Mouse (Mus musculus) forebrain, embryonic 16.5 days (tissue): ENCODE data around the gene Paxx. TPM values are rescaled to one million over a fixed set of nuclear protein-coding genes. Genes with fewer than 3 reads are reported as not detected.

Experiments
- ATAC-seq: fragments of 200-750 bp; cut with Nextera tagmentation; 2 replicates; pipeline ENCODE4 v1.8.0; 2017; ENCODE audit warnings: mild to moderate bottlenecking, moderate library complexity
- H3K27ac ChIP-seq: fragments of 300-500 bp; sonication (generic); 2 replicates; pipeline ENCODE4 v1.5.1; 2014; ENCODE audit warnings: low read length, control low read depth
- H3K27me3 ChIP-seq: fragments of 300-500 bp; sonication (generic); replicated peaks from 2 replicates; pipeline ENCODE4 v1.6.1; 2014; ENCODE audit warnings: low read length; ENCODE audit not compliant: control insufficient read depth, insufficient read depth
- H3K36me3 ChIP-seq: fragments of 300-500 bp; sonication (generic); 2 replicates; pipeline ENCODE4 v1.6.1; 2014; ENCODE audit not compliant: control insufficient read depth, insufficient read depth
- H3K4me1 ChIP-seq: fragments of 300-500 bp; sonication (generic); replicated peaks from 2 replicates; pipeline ENCODE4 v1.6.1; 2014; ENCODE audit warnings: low read length; ENCODE audit not compliant: control insufficient read depth, insufficient read depth
- H3K4me2 ChIP-seq: fragments of 300-500 bp; sonication (generic); 2 replicates; pipeline ENCODE4 v1.6.1; 2014; ENCODE audit warnings: mild to moderate bottlenecking, low read length, control low read depth
- H3K4me3 ChIP-seq: fragments of 300-500 bp; sonication (generic); replicated peaks from 2 replicates; pipeline ENCODE4 v1.5.1; 2014; ENCODE audit warnings: mild to moderate bottlenecking, low read length, control low read depth
- H3K9ac ChIP-seq: fragments of 300-500 bp; sonication (generic); replicated peaks from 2 replicates; pipeline ENCODE4 v1.6.1; 2014; ENCODE audit warnings: low read depth, low read length, control low read depth
- H3K9me3 ChIP-seq: fragments of 300-500 bp; sonication (generic); 2 replicates; pipeline ENCODE4 v1.6.1; 2016; ENCODE audit warnings: low read length; ENCODE audit not compliant: control insufficient read depth
- WGBS: fragments of 180-500 bp; shearing (Covaris S2); extraction: QIAGEN DNeasy Blood & Tissue Kit; methylation state at CpG from one replicate; pipeline ENCODE4 v1.1.7; 2014; 5-methylcytosine and 5-hydroxymethylcytosine counted together
- polyA plus RNA-seq: library from polyadenylated mRNA; unstranded; fragments of >200 nt; fragmentation: Nextera tagmentation; extraction: Ambion mirVana; gene quantifications from 2 replicates; pipeline ENCODE4 v1.2.1, GENCODE M21; 2015

Gene Paxx
- polyA plus RNA-seq, 1 experiment from 2014 or later: 108 TPM

DNA sequence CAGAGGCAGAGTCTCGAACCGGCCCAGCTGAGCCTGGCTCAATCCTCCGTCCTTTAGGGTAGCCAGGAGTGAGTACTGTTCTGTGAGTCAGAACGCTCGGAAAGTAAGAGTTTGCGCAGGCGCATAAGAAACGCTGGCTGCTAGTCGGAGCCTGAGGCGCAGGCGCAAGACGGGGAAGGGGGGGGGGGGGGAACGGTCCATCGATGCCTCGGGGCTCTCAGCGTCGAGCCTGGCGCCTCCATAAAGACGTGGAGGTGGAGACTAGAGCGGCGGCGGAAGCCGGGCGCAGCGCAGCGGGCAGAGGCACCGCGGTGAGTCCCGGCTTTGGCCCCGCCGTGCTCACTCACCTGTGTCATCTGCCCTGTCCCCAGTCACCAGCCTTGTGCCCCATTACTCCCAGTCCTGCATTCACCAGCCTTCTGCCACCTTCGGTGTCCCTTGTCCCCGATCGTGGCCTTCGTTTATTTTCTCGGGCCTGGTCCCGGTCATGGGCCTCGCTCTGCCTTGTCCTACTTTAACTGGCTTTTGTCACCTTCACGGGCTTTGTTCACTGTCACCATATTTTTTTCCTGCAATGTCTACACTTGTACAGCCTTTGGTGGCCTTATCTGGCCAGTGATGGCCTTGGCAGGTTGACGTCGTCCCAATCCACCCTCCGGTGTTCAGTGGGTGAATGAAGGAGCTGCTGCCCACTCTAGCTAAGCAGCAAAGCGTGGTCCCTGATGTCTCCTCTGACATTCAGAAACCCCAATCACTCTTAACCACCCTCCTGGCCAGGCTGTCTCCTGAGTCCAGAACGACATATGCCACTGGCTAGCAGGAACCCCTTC lies 39.9 kb upstream of the Paxx start, which contains the start of gene Fbxw5:
Gene Fbxw5 (plus strand): TSS at position 175 of the 830 bp plus-strand sequence.
- under 1% methylated on average over 36 of the region's 44 CpGs for WGBS
- Histone ChIP-seq H3K27ac (peak within 1 kb of the TSS; percentile 37), H3K4me2 (peak within 1 kb of the TSS; percentile 99), H3K27me3 (no peaks in the 10 kb centered on the region), H3K9ac (peak within 1 kb of the TSS; percentile 93), H3K9me3 (no peaks in the 10 kb centered on the region), H3K36me3 (peaks cover 15% of the 10 kb centered on the region), H3K4me3 (peak within 1 kb of the TSS; percentile 85), H3K4me1 (peaks cover 13% of the 10 kb centered on the region)
- peak; percentile 93 for ATAC-seq

DNA sequence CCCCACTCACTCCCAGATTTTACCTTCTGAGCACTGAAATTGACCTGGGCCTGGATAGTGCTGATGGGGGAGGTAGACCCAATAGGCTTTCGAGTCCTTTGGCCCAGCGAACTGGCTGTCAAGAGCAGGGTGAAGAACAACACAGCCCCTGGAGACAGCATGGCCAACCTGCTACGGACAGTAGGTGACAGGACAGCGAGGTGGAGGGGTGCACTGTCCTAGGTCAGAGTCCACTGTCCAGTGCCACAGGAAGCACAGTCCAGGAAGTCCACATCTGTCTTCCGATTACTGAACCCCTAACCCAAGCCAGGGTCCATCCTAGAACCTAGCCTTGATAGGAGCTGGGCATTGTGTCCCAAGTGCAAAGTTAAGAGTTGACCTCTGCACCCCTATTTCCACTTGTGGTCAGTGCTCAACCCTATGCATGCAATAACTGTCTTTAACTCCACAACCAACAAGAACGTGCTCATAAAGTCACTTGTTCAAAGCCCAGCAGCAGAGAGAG lies 39.2 kb upstream of the Paxx start:
- Histone ChIP-seq H3K27ac (no peak overlapping the region), H3K9me3 (no peaks in the 10 kb centered on the region), H3K4me2 (peak overlapping the region; percentile 68), H3K9ac (peak overlapping the region; percentile 59), H3K4me1 (peaks cover 13% of the 10 kb centered on the region), H3K4me3 (peak overlapping the region; percentile 85), H3K27me3 (no peaks in the 10 kb centered on the region), H3K36me3 (peaks cover 15% of the 10 kb centered on the region)
- peak; percentile 27 for ATAC-seq
- 65% methylated on average over 6 of the region's 6 CpGs for WGBS

DNA sequence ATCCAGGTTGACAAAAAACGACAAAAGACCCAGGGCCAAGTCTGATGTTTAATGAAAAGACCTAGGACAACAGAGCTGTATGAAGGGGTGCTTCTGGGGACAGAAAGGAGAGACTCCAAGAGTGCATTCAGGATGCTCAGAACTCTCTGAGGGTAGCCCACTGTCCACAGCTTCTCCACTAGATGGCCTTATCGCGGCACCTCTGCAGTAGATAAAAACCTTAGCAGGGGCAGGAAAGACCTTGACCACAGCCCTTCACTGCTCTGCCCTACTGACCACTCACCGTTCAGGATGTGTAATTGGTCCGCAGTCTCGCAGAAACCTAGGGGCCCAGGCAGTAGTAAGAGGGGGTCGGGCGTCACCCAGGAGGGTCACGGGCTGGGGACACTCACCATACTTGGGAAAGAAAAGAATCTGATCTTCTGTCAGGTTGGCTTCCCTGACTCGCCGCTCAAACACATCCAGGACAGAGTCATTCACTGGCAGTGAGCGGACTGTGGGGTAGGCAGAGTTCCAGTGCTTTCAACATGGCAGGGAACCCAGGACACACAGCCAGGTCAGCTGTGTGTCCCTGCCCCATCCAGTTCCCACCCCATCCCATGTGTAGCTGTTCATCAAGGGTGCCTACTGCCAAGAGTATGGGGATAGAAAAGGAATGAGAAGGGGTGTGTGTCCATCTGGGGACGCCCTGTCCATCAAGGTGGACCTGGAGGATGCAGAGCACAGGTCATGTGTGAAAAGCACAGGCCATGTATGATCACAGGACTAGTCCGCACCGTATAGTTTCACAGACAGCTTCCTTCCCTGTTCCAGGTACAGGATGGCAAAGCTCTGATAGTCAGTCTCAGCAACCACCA lies 38.0 kb upstream of the Paxx start:
- H3K27me3 ChIP-seq: no peaks in the 10 kb centered on the region
- H3K4me2 ChIP-seq: no peak overlapping the region
- ATAC-seq: no peak
- H3K36me3 ChIP-seq: peaks cover 2% of the 10 kb centered on the region; the same call in 1 of the 2 replicates
- no peaks in the 10 kb centered on the region for H3K9me3 ChIP-seq
- no peak overlapping the region for H3K27ac ChIP-seq
- H3K9ac ChIP-seq: no peak overlapping the region
- H3K4me3 ChIP-seq: no peak overlapping the region
- peaks cover 13% of the 10 kb centered on the region for H3K4me1 ChIP-seq
- 71% methylated on average over 15 of the region's 15 CpGs for WGBS

DNA sequence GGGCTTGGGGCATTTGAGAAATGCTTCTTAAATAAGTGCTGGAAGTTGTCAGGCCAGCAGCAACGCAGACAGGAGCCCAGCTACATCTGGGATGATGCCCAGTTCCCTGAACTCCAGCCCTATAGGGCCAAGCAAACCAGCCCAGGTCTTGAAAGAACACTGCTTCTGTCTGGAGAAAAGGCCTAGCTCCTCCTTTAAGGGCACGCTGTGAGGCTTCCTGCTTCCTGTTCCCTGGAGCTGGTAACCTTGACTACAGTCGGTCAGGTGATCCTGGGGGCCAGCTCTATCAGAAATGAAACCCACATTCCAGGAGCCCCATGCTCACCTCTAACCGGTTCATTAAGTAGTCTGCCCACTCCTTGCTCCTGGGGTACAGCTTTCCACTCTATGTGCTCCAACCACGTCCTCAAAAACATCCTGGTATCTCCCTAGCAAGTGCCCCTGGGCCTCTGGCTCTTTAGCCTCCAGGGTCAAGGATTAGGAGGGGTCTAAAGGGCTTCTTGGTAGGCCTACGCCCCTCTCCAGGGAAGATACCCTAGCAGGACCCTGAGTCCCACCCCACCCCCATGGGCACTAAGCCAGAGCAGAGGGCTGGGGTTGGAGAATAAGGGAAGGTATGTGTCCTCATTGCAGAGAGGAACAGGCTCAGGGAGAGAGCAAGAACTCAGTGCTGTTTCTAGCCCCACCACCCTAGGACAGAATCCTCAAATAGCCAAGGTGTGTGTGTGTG lies 37.1 kb upstream of the Paxx start:
- Histone ChIP-seq H3K4me2 (no peak overlapping the region), H3K9me3 (no peaks in the 10 kb centered on the region), H3K27me3 (no peaks in the 10 kb centered on the region), H3K36me3 (no peaks in the 10 kb centered on the region), H3K9ac (no peak overlapping the region), H3K4me3 (no peak overlapping the region), H3K27ac (no peak overlapping the region), H3K4me1 (peaks cover 13% of the 10 kb centered on the region)
- 65% methylated on average over 6 of the region's 6 CpGs for WGBS
- no peak for ATAC-seq

DNA sequence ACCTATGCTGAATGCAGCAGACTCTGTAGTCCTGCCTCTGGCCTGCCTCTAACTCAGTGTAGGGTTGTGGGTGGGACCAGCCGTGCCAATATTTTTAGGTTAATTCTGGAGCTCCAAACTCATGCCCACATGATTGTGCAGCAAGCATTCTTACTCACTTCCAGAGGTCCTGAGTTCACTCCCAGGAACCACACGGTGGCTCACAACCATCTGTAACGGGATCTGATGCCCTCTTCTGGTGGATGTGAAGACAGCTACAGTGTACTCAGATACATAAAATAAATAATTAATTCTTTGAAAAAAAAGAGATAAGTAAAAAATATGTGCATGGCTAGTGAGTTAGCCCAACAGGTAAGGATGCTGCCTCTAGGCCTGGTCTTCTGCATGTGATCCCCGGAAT lies 35.6 kb upstream of the Paxx start:
- H3K27me3 ChIP-seq: no peaks in the 10 kb centered on the region
- 45% methylated on average over 4 of the region's 4 CpGs for whole genome bisulfite sequencing
- no peaks in the 10 kb centered on the region for H3K9me3 ChIP-seq
- H3K27ac ChIP-seq: no peak overlapping the region
- H3K4me1 ChIP-seq: peaks cover 6% of the 10 kb centered on the region
- no peak for ATAC-seq
- no peaks in the 10 kb centered on the region for H3K36me3 ChIP-seq
- H3K4me2 ChIP-seq: no peak overlapping the region
- H3K4me3 ChIP-seq: no peak overlapping the region
- H3K9ac ChIP-seq: no peak overlapping the region

DNA sequence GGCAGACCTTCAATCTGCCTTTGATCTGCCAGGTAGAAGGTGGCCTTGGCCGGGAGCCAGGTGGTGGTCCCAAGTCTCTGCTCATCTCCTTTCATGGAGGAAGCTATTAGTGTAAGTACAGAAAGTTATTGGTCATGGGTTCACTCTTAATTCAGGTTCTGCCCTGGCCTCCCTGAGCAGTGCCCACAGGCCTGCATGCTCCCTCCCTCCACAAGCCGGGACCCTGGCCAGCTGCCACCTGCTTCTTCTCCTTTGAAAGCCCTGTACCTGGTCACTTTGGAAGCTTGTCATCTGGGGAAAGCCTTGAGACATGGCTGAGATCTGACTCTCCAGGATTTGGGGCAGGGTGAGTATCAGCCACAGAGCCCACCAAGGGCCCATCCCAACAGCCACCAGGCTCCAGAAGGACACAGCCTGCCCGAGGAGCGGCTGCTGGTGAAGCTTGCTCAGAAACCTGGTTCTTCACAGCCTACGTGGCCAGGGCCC lies 32.6 kb upstream of the Paxx start, which contains the start of gene Lcn12:
Gene Lcn12 (minus strand): TSS at position 436 of the 486 bp plus-strand sequence.
- no peak within 1 kb of the TSS for H3K9ac ChIP-seq
- H3K4me1 ChIP-seq: no peaks in the 10 kb centered on the region
- no peak within 1 kb of the TSS for H3K4me2 ChIP-seq
- ATAC-seq: no peak
- no peaks in the 10 kb centered on the region for H3K27me3 ChIP-seq
- H3K9me3 ChIP-seq: no peaks in the 10 kb centered on the region
- H3K36me3 ChIP-seq: no peaks in the 10 kb centered on the region
- no peak within 1 kb of the TSS for H3K27ac ChIP-seq
- 87% methylated on average over 5 of the region's 5 CpGs for WGBS
- H3K4me3 ChIP-seq: no peak within 1 kb of the TSS

GRCm38 (mm10) chr2:25492988-25493387 lies 32.1 kb upstream of the Paxx start:
- Histone ChIP-seq H3K4me2 (no peak overlapping the region), H3K9ac (no peak overlapping the region), H3K4me1 (no peaks in the 10 kb centered on the region), H3K27me3 (no peaks in the 10 kb centered on the region), H3K27ac (no peak overlapping the region), H3K4me3 (no peak overlapping the region), H3K9me3 (no peaks in the 10 kb centered on the region), H3K36me3 (no peaks in the 10 kb centered on the region)
- WGBS: 79% methylated on average over 5 of the region's 5 CpGs
- no peak for ATAC-seq

- ATAC-seq: no peak
- whole genome bisulfite sequencing: 87% methylated on average over 7 of the region's 7 CpGs
- Histone ChIP-seq H3K4me3 (no peak overlapping the region), H3K36me3 (no peaks in the 10 kb centered on the region), H3K9ac (no peak overlapping the region), H3K27ac (no peak overlapping the region), H3K4me2 (no peak overlapping the region), H3K27me3 (no peaks in the 10 kb centered on the region), H3K4me1 (no peaks in the 10 kb centered on the region), H3K9me3 (no peaks in the 10 kb centered on the region)
Observed at GRCm38 (mm10) chr2:25488671-25489068, 27.8 kb upstream of the Paxx start.
